Mouse (Mus musculus): ENCODE data around the gene Emc3. TPM values are rescaled to one million over a fixed set of nuclear protein-coding genes. Genes with fewer than 3 reads are reported as not detected.

Gene Emc3
- polyA plus RNA-seq, 1 experiment, result 91.7 TPM

- H3K27ac ChIP-seq (ENCODE audit: insufficient read depth, low read length), result no peak overlapping the region
- TF ChIP-seq POLR2A (IDR thresholded peaks at IDR 0.05; ENCODE audit: borderline replicate concordance, insufficient read depth, low read length) (peak; percentile 45; the same call in 1 of the 2 replicates), CTCF (IDR thresholded peaks at IDR 0.05; ENCODE audit: borderline replicate concordance, insufficient read depth, low read depth, low read length) (peak; percentile 81)
Measured at GRCm38 (mm10) chr6:113469432-113469831, 62.0 kb downstream of the Emc3 start.

GRCm38 (mm10) chr6:113469021-113469420 lies 62.4 kb downstream of the Emc3 start:
- Histone ChIP-seq H3K4me1 (ENCODE audit: control insufficient read depth, insufficient read depth, low read length) (peaks cover 12% of the 10 kb centered on the region; the same call in 1 of the 2 replicates), H3K27ac (ENCODE audit: insufficient read depth, low read length) (no peak overlapping the region), H3K4me3 (replicated peaks; ENCODE audit: insufficient read depth, low read depth, low read length) (peak overlapping the region; percentile 47), H3K27me3 (ENCODE audit: control insufficient read depth, insufficient read depth, low read length) (no peaks in the 10 kb centered on the region)
- TF ChIP-seq CTCF (IDR thresholded peaks at IDR 0.05; ENCODE audit: borderline replicate concordance, insufficient read depth, low read depth, low read length) (peak; percentile 80), POLR2A (IDR thresholded peaks at IDR 0.05; ENCODE audit: borderline replicate concordance, insufficient read depth, low read length) (no peak)
- 13% methylated on average over 9 of the region's 9 CpGs for WGBS
- DNase-seq, result peak; percentile 75 to 80

More at GRCm38 (mm10) chr6:113469432-113469831, 62.0 kb downstream of the Emc3 start:
- Histone ChIP-seq H3K4me3 (replicated peaks; ENCODE audit: insufficient read depth, low read depth, low read length) (peak overlapping the region; percentile 47), H3K27me3 (ENCODE audit: control insufficient read depth, insufficient read depth, low read length) (no peaks in the 10 kb centered on the region), H3K4me1 (ENCODE audit: control insufficient read depth, insufficient read depth, low read length) (peaks cover 12% of the 10 kb centered on the region; the same call in 1 of the 2 replicates)
- 2% methylated on average over 31 of the region's 31 CpGs for WGBS
- DNase-seq, result peak; percentile 77 to 84

- 84% methylated on average over 3 of the region's 3 CpGs for WGBS
- H3K4me3 ChIP-seq (replicated peaks; ENCODE audit: insufficient read depth, low read depth, low read length), result no peak overlapping the region
- TF ChIP-seq POLR2A (IDR thresholded peaks at IDR 0.05; ENCODE audit: borderline replicate concordance, insufficient read depth, low read length) (no peak), CTCF (IDR thresholded peaks at IDR 0.05; ENCODE audit: borderline replicate concordance, insufficient read depth, low read depth, low read length) (no peak)
Measured at GRCm38 (mm10) chr6:113468512-113468911, 62.9 kb downstream of the Emc3 start.

GRCm38 (mm10) chr6:113465602-113466001 lies 65.8 kb downstream of the Emc3 start:
- peak in 1 of 2 experiments; percentile 24 for DNase-seq
- Histone ChIP-seq H3K27me3 (ENCODE audit: control insufficient read depth, insufficient read depth, low read length) (no peaks in the 10 kb centered on the region), H3K27ac (ENCODE audit: insufficient read depth, low read length) (no peak overlapping the region), H3K4me3 (replicated peaks; ENCODE audit: insufficient read depth, low read depth, low read length) (no peak overlapping the region), H3K4me1 (ENCODE audit: control insufficient read depth, insufficient read depth, low read length) (0 out of 2 replicates have a peak, but pooled peaks cover under 1% of the 10 kb centered on the region)
- 20% methylated on average over 5 of the region's 5 CpGs for WGBS
- TF ChIP-seq CTCF (IDR thresholded peaks at IDR 0.05; ENCODE audit: borderline replicate concordance, insufficient read depth, low read depth, low read length) (no peak), POLR2A (IDR thresholded peaks at IDR 0.05; ENCODE audit: borderline replicate concordance, insufficient read depth, low read length) (no peak)

More at GRCm38 (mm10) chr6:113468512-113468911, 62.9 kb downstream of the Emc3 start:
- DNase-seq, result no peak
- Histone ChIP-seq H3K27me3 (ENCODE audit: control insufficient read depth, insufficient read depth, low read length) (no peaks in the 10 kb centered on the region), H3K27ac (ENCODE audit: insufficient read depth, low read length) (no peak overlapping the region), H3K4me1 (ENCODE audit: control insufficient read depth, insufficient read depth, low read length) (peaks cover 12% of the 10 kb centered on the region; the same call in 1 of the 2 replicates)

Other genes with a start within 250 kb of the Emc3 start
- gene Cpne9, start 249.3 kb downstream of the Emc3 start, polyA plus RNA-seq (2012; rRNA removed), result 105 and 114 TPM in 2 replicates
- gene Brpf1, start 224.5 kb downstream of the Emc3 start, polyA plus RNA-seq (2012; rRNA removed), result 48.1 and 53.4 TPM in 2 replicates
- 11.0 and 11.6 TPM in 2 replicates for gene Ogg1, start 204.7 kb downstream of the Emc3 start, polyA plus RNA-seq (2012; rRNA removed)
- 93.0 and 94.8 TPM in 2 replicates for gene Camk1, start 187.7 kb downstream of the Emc3 start, polyA plus RNA-seq (2012; rRNA removed)
- 48.2 and 49.4 TPM in 2 replicates for gene Tada3, start 153.8 kb downstream of the Emc3 start, polyA plus RNA-seq (2012; rRNA removed)
- gene Arpc4, start 153.5 kb downstream of the Emc3 start, polyA plus RNA-seq (2012; rRNA removed), result 137 and 152 TPM in 2 replicates
- 52.2 and 62.4 TPM in 2 replicates for gene Ttll3, start 142.4 kb downstream of the Emc3 start, polyA plus RNA-seq (2012; rRNA removed)
- gene Rpusd3, start 112.3 kb downstream of the Emc3 start, polyA plus RNA-seq (2012; rRNA removed), result 37.4 and 45.9 TPM in 2 replicates
- 0.10 and 0.30 TPM in 2 replicates for gene Cidec, start 95.9 kb downstream of the Emc3 start, polyA plus RNA-seq (2012; rRNA removed)
- gene Jagn1, start 89.1 kb downstream of the Emc3 start, polyA plus RNA-seq (2012; rRNA removed), result 58.4 and 61.0 TPM in 2 replicates
- 4.8 and 9.2 TPM in 2 replicates for gene Il17re, start 73.2 kb downstream of the Emc3 start, polyA plus RNA-seq (2012; rRNA removed)
- 6.6 and 7.5 TPM in 2 replicates for gene Il17rc, start 60.2 kb downstream of the Emc3 start, polyA plus RNA-seq (2012; rRNA removed)
- 57.4 and 58.1 TPM in 2 replicates for gene Creld1, start 48.4 kb downstream of the Emc3 start, polyA plus RNA-seq (2012; rRNA removed)
- gene Prrt3, start 29.7 kb downstream of the Emc3 start, polyA plus RNA-seq (2012; rRNA removed), result 41.2 and 43.0 TPM in 2 replicates
- gene Fancd2, start within 50 bp of the Emc3 start, polyA plus RNA-seq (2012; rRNA removed), result 0.34 and 0.55 TPM in 2 replicates
- gene Fancd2os, start 69.1 kb upstream of the Emc3 start, polyA plus RNA-seq (2012; rRNA removed), result not detected in 2 replicates
- 224 and 238 TPM in 2 replicates for gene Brk1, start 73.1 kb upstream of the Emc3 start, polyA plus RNA-seq (2012; rRNA removed)
- gene Vhl, start 92.3 kb upstream of the Emc3 start, polyA plus RNA-seq (2012; rRNA removed), result 43.9 and 50.1 TPM in 2 replicates
- gene Irak2, start 106.8 kb upstream of the Emc3 start, polyA plus RNA-seq (2012; rRNA removed), result 15.5 and 19.5 TPM in 2 replicates
- gene Tatdn2, start 165.4 kb upstream of the Emc3 start, polyA plus RNA-seq (2012; rRNA removed), result 28.9 and 31.0 TPM in 2 replicates
- gene Ghrl, start 188.2 kb upstream of the Emc3 start, polyA plus RNA-seq (2012; rRNA removed), result 0.73 and 1.4 TPM in 2 replicates
- gene Sec13, start 209.1 kb upstream of the Emc3 start, polyA plus RNA-seq (2012; rRNA removed), result 108 and 114 TPM in 2 replicates